Mouse (Mus musculus) hindbrain, embryonic 12.5 days (tissue): ENCODE measurements around the gene Plekha5. TPM values are rescaled to one million over a fixed set of nuclear protein-coding genes. Genes with fewer than 3 reads are reported as not detected.
A peak's percentile ranks its signal among the peaks of the same experiment; 100 is the strongest.

Experiments used
- ATAC-seq: fragments of 200-750 bp; cut with Nextera tagmentation; 2 replicates; pipeline ENCODE4 v1.8.0; 2017; ENCODE audit warnings: moderate TSS enrichment; ENCODE audit not compliant: low FRiP score
- H3K27ac ChIP-seq: fragments of 300-500 bp; sonication (generic); 2 replicates; pipeline ENCODE4 v1.5.1; 2016; ENCODE audit warnings: mild to moderate bottlenecking
- H3K27me3 ChIP-seq: fragments of 300-500 bp; sonication (generic); 2 replicates; pipeline ENCODE4 v1.6.1; 2016; ENCODE audit warnings: mild to moderate bottlenecking
- H3K36me3 ChIP-seq: fragments of 300-500 bp; sonication (generic); 2 replicates; pipeline ENCODE4 v1.6.1; 2016; ENCODE audit warnings: mild to moderate bottlenecking
- H3K4me1 ChIP-seq: fragments of 300-500 bp; sonication (generic); 2 replicates; pipeline ENCODE4 v1.6.1; 2016
- H3K4me2 ChIP-seq: fragments of 300-500 bp; sonication (generic); replicated peaks from 2 replicates; pipeline ENCODE4 v1.6.1; 2016; ENCODE audit warnings: mild to moderate bottlenecking
- H3K4me3 ChIP-seq: fragments of 300-500 bp; sonication (generic); 2 replicates; pipeline ENCODE4 v1.5.1; 2016; ENCODE audit warnings: mild to moderate bottlenecking
- H3K9ac ChIP-seq: fragments of 300-500 bp; sonication (generic); 2 replicates; pipeline ENCODE4 v1.6.1; 2016; ENCODE audit warnings: mild to moderate bottlenecking, moderate library complexity
- H3K9me3 ChIP-seq: fragments of 300-500 bp; sonication (generic); replicated peaks from 2 replicates; pipeline ENCODE4 v1.6.1; 2016; ENCODE audit warnings: mild to moderate bottlenecking
- WGBS: fragments of 180-500 bp; shearing (Covaris S2); methylation state at CpG from one replicate; pipeline ENCODE4 v1.1.7; 2016; 5-methylcytosine and 5-hydroxymethylcytosine counted together
- polyA plus RNA-seq: library from polyadenylated mRNA; unstranded; fragments of >200 nt; fragmentation: Nextera tagmentation; extraction: Ambion mirVana; gene quantifications from 2 replicates; pipeline ENCODE4 v1.2.1, GENCODE M21; 2016

Gene Plekha5
- polyA plus RNA-seq, 1 experiment from 2014 or later, result 49.4 TPM

DNA sequence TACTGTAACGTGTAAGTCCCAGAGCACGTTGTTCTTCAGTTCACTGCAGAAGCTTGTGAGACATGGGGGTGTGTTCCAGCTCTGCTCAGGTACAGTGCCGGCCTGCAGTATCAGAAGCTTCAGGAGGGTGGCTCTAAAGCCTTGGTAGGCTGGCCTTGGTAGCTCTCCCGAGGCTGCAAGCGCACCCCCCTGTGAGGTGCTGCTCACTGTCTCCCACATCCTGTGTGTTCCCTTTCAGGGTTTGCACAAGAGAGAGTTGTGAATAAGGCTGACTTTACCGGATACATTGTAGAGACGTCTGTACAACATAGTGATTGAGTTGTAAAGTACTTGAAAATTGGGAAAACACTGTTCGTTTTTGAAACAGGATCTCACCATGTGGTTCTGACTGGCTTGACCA is 122.2 kb downstream of the Plekha5 start:
- Histone ChIP-seq H3K36me3 (peaks cover 42% of the 10 kb centered on the region), H3K9ac (no peak overlapping the region), H3K4me1 (peaks cover 15% of the 10 kb centered on the region), H3K4me3 (no peak overlapping the region), H3K4me2 (no peak overlapping the region), H3K27me3 (no peaks in the 10 kb centered on the region), H3K9me3 (no peaks in the 10 kb centered on the region), H3K27ac (no peak overlapping the region)
- WGBS, result 87% methylated on average over 8 of the region's 8 CpGs
- ATAC-seq, result no peak

DNA sequence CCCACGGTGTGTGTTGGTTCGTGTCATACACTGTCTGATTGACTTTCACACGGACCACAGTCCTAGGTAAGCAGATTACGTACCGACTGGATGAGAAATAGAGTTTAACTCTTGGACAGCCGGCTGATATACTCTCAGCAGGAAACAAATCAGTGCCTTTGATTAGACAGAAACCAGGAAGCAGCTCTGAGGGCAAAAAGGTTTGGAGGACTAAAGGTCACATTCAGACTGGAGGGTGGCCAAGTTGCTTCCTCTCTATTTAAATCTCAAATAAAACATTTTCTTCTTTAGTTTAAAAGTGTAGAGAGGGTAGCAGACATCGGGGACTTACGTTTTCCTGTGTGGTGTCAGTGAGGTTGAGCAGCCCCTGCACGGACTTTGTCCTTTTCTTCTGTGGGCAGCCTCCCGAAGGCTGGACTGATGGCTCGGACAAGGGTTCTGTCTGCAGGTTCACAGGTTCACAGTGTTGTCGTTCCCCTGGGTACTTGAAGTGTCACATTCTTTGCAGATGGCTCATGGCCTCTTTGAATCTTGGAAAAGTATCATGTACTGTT is 122.9 kb downstream of the Plekha5 start:
- Histone ChIP-seq H3K27me3 (no peaks in the 10 kb centered on the region), H3K9me3 (no peaks in the 10 kb centered on the region), H3K27ac (0 out of 2 replicates have a peak overlapping the region, but pooled peaks have one; percentile 4), H3K9ac (no peak overlapping the region), H3K36me3 (peaks cover 47% of the 10 kb centered on the region), H3K4me2 (no peak overlapping the region), H3K4me3 (no peak overlapping the region), H3K4me1 (peaks cover 15% of the 10 kb centered on the region)
- WGBS, result 64% methylated on average over 12 of the region's 12 CpGs
- no peak for ATAC-seq

DNA sequence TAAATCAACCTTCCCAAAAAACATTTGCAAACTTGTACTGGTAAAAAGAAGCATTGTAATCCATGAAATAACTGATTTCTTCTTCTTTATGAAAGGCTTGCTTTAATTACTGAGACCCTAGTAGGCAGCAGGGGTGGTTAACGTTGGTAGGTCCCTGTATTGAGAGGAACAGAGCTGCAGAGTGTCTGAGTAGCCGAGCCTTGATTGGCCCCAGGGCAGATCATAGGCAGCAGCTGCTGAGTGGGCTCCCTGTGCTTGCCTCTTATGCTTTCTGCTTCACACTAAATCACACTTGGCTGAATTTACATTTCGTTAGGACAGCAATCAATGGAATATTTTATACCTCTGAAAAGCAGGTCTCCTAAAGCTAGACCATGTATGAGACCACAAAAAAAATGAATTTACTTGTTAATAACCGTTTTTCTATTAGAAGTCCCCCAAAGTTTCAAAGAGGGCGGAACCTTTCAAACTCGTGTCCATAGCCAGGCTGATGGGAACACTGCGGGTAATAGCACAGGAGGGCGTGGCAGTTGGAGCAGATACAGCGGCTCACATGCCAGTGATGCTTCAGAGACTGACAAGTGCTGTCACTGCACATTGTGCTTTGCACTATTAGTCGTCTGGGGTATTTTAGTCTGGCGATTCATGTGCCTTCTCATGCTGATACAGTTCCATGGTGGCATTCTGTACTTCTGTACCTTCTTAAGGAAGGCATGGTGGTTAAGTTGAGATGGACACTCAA is 123.5 kb downstream of the Plekha5 start:
- no peaks in the 10 kb centered on the region for H3K9me3 ChIP-seq
- no peak overlapping the region for H3K4me2 ChIP-seq
- ATAC-seq, result peak; percentile 74
- WGBS, result 77% methylated on average over 11 of the region's 11 CpGs
- no peak overlapping the region for H3K9ac ChIP-seq
- no peak overlapping the region for H3K27ac ChIP-seq
- no peak overlapping the region for H3K4me3 ChIP-seq
- H3K36me3 ChIP-seq, result peaks cover 53% of the 10 kb centered on the region
- no peaks in the 10 kb centered on the region for H3K27me3 ChIP-seq
- H3K4me1 ChIP-seq, result peaks cover 15% of the 10 kb centered on the region

DNA sequence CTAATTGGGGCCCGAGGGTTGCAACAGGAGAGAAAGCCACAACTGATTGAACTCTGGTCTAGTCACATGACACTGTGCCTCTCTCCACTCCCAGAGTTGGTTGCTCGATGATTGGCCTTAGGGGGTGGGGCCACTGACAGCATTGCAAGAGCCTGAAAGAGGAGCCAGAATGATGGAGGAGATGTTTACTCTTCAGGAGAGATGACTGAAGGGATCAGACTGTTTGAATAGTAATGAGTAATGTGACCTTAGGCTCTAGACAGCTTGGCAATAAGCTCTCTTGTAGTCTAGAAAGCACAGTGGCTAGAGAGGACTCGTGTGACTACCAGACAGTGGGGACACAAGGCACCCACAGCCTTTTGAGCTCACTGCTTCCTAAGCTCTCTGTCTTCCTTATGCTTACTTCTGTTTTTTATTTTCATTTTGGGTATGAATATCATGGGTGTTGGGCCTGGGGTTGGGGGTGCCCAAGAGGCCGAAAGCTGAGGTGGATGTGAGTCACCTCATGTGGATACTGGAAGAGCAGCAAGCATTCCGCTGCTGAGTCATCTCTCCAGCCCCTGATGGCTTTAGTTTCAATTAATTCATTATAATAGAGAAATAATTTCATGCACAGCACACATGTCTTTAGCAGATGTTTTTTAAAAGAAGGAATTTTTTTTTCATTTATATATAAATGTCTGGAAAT is 124.4 kb downstream of the Plekha5 start:
- Histone ChIP-seq H3K36me3 (peaks cover 60% of the 10 kb centered on the region), H3K9me3 (no peaks in the 10 kb centered on the region), H3K27ac (no peak overlapping the region), H3K4me2 (no peak overlapping the region), H3K4me3 (no peak overlapping the region), H3K4me1 (peaks cover 15% of the 10 kb centered on the region), H3K27me3 (no peaks in the 10 kb centered on the region), H3K9ac (no peak overlapping the region)
- 0 out of 2 replicates have a peak, but pooled peaks have one; percentile 7 for ATAC-seq
- 64% methylated on average over 5 of the region's 5 CpGs for WGBS

DNA sequence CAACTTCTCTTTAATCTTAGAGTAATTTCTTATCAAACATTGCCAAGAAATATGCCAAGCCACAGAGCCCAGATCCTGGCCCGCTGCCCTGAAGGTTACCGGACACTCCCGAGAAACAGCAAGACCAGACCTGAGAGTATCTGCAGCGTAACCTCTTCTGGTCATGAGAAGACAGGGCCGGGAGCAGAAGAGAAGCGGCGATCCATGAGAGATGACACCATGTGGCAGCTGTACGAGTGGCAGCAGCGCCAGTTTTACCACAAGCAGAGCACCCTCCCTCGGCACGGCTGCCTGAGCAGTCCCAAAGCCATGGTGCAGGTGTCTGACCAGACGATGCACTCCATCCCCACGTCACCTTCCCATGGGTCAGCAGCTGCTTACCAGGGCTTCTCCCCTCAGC is 126.9 kb downstream of the Plekha5 start:
- WGBS, result 89% methylated on average over 13 of the region's 13 CpGs
- Histone ChIP-seq H3K4me2 (no peak overlapping the region), H3K27ac (0 out of 2 replicates have a peak overlapping the region, but pooled peaks have one; percentile 4), H3K9me3 (no peaks in the 10 kb centered on the region), H3K4me1 (peaks cover 15% of the 10 kb centered on the region), H3K9ac (no peak overlapping the region), H3K27me3 (no peaks in the 10 kb centered on the region), H3K4me3 (no peak overlapping the region), H3K36me3 (peaks cover 47% of the 10 kb centered on the region)
- no peak for ATAC-seq

DNA sequence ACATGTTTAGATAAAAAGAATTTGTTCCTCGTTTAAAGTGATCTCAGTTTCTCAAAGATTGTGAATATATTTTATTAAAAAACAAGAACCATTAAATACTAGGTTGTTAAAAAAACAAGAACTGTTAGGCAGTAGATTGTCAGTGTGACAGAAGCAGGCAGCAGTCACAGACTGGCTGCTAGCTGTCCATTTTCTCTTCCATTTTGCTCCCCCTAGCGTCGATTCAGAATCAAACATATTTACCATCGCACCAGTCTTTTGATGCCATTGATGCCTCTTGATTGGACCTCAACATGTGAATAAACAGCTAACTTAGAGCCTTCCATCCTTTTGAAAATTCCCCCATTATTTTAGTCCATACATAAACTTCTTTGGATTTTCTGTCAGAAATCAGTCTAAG is 130.4 kb downstream of the Plekha5 start:
- WGBS, result 69% methylated on average over 4 of the region's 4 CpGs
- no peaks in the 10 kb centered on the region for H3K9me3 ChIP-seq
- H3K9ac ChIP-seq, result no peak overlapping the region
- no peak overlapping the region for H3K4me2 ChIP-seq
- no peaks in the 10 kb centered on the region for H3K4me1 ChIP-seq
- no peak overlapping the region for H3K27ac ChIP-seq
- H3K27me3 ChIP-seq, result no peaks in the 10 kb centered on the region
- ATAC-seq, result no peak
- H3K36me3 ChIP-seq, result peaks cover 37% of the 10 kb centered on the region
- no peak overlapping the region for H3K4me3 ChIP-seq

DNA sequence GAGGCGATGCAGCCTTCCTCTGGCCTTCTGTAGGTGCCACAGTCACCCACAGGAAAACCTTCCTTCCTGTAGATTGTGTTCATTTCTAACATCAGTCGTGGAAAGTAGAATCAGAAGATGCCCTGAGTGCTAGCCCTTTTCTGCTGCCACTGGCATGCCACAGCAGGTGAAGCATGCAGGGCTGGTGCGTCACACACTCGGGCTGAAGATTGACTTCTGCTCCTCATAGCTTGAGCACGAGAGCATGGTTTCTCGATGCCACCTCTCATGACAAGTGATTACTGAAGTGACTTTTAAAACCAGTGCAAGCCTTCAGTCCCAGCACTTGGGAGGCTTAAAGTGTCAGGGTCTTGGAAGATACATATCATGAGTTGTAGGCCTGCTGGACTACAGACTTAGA is 135.6 kb downstream of the Plekha5 start:
- H3K27me3 ChIP-seq, result no peaks in the 10 kb centered on the region
- H3K36me3 ChIP-seq, result peaks cover 14% of the 10 kb centered on the region
- no peaks in the 10 kb centered on the region for H3K4me1 ChIP-seq
- no peak overlapping the region for H3K9ac ChIP-seq
- no peak for ATAC-seq
- no peak overlapping the region for H3K4me2 ChIP-seq
- 91% methylated on average over 6 of the region's 6 CpGs for WGBS
- no peak overlapping the region for H3K4me3 ChIP-seq
- H3K27ac ChIP-seq, result no peak overlapping the region
- no peaks in the 10 kb centered on the region for H3K9me3 ChIP-seq

DNA sequence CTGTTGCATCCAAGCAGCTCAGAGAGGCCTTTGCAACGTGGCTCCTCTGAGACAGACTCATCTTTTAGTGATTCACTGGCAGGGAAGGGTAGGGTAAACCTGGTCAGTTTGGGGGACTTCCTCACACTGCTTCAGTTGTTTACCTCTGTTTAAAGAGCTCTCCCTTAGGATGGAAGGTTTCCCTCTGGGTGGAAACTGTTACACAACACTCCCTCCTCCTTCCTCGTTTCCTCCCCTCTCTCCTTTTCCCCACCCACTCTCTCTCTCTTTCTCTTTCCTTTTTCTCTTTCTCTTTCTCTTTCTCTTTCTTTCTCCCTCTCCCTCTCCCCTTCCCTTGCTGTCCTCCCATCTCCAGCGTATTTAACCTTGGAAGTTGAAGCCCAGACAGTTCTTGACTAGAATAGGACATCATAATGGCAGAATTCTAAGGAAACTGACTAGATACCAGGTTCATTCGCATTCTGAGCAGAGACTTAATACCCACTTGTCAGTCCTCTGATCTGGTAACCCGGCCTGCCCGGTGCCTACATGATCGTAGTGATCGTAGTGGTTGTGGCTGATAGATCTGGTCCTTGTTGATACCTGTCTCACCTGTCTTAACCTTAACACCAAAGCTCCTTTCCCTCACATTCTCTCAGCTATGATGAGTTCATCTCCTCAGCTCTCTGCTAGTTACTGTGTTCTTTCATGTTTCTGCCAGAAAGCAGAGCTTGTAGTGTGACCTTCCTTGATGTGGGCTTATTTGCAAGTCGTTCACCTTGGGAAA is 137.5 kb downstream of the Plekha5 start:
- H3K27ac ChIP-seq, result no peak overlapping the region
- H3K4me2 ChIP-seq, result no peak overlapping the region
- H3K27me3 ChIP-seq, result no peaks in the 10 kb centered on the region
- ATAC-seq, result no peak
- H3K4me1 ChIP-seq, result no peaks in the 10 kb centered on the region
- H3K9ac ChIP-seq, result no peak overlapping the region
- 88% methylated on average over 9 of the region's 9 CpGs for WGBS
- no peaks in the 10 kb centered on the region for H3K9me3 ChIP-seq
- no peak overlapping the region for H3K4me3 ChIP-seq
- H3K36me3 ChIP-seq, result peaks cover 16% of the 10 kb centered on the region; the same call in 1 of the 2 replicates

DNA sequence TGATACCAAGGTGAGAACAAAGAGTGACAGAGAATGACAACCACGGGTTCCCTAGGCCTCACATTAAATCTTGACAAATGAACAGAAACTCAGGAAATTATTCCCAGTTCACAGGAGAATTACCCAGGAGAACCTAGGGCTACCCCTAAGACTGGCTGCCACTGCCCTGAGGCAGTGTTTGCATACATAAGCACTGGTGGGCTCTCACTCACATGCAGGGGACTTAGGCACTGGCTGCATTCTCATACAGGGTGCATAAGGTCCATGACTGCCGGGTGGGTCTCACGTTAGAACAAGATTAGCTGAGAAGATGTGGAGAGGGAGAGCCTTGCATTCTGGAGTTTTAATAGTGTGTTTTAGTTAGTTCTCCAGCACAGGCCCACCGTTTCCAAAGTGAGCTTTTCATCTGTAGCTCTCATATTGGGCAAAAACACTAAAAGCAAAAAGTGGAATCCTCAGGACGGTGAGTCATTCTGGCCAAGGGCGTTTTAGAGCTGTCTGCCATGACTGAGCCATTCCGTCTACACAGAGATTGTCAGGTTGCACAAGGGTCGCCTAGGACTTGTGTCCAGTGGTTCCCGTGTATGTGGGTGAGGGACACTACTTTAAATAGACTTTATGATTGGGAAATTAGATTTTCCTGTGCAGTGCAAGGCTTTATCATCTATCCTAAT is 138.2 kb downstream of the Plekha5 start:
- Histone ChIP-seq H3K4me2 (no peak overlapping the region), H3K36me3 (peaks cover 16% of the 10 kb centered on the region; the same call in 1 of the 2 replicates), H3K27me3 (no peaks in the 10 kb centered on the region), H3K9me3 (no peaks in the 10 kb centered on the region), H3K4me1 (no peaks in the 10 kb centered on the region), H3K9ac (no peak overlapping the region), H3K4me3 (no peak overlapping the region), H3K27ac (no peak overlapping the region)
- ATAC-seq, result no peak
- WGBS, result 91% methylated on average over 9 of the region's 9 CpGs

DNA sequence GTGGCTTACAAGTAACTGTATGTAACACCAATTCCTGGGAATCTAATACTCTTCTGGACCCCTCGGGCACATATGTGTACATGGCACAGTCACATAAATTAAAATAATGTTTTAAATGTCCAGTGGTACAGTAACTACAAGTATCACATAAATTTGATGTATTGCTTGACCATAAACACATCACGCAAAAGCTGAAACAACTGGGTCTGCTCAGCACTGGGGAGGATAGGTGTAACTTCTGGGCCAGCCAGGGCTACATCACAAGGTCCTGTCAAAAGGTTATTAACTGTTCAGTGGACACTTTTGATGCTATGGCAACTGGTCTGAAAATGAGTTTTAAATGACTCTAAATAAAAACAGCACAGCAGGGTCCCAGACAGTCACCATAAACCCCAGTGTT is 143.3 kb downstream of the Plekha5 start:
- no peaks in the 10 kb centered on the region for H3K9me3 ChIP-seq
- H3K27ac ChIP-seq, result no peak overlapping the region
- WGBS, result 86% methylated on average over 2 of the region's 2 CpGs
- no peak overlapping the region for H3K9ac ChIP-seq
- no peaks in the 10 kb centered on the region for H3K4me1 ChIP-seq
- no peak overlapping the region for H3K4me2 ChIP-seq
- no peak overlapping the region for H3K4me3 ChIP-seq
- peaks cover 30% of the 10 kb centered on the region for H3K36me3 ChIP-seq
- H3K27me3 ChIP-seq, result no peaks in the 10 kb centered on the region
- ATAC-seq, result no peak

DNA sequence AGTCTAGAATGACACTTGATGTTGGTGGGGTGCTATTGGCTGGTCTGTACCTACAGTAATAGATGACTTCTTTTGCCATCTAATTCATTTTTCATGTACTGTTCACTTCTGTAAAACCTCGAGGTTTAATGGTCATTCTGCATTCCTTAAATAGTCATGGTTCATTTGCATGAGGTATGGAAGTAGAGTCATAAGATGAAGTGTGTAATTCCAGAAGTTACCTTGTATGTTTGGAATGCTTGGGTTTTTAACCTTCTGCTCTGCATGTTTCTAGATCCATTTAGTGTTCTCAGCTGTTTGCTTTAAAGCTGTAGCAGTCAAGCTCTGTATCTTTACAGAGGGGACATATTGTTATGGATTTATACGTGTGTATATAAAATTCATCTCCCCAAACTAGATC is 144.0 kb downstream of the Plekha5 start:
- no peaks in the 10 kb centered on the region for H3K27me3 ChIP-seq
- 76% methylated on average over 2 of the region's 2 CpGs for WGBS

DNA sequence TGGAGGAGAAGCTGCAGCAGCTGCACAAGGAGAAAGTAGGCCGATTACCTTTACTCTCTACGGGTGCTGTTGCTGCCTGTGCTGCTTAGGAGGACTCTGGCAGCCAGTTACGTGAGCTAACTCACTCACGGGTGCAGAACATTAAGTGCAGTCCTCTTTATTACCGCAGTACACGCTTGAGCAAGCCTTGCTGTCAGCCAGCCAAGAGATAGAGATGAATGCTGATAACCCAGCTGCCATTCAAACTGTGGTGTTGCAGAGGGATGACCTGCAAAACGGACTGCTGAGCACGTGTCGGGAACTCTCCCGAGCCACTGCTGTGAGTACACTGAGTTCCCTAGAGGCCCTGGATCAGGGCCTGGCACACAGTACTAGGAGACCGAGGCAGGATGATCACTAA is 146.3 kb downstream of the Plekha5 start:
- no peaks in the 10 kb centered on the region for H3K4me1 ChIP-seq
- 74% methylated on average over 11 of the region's 11 CpGs for WGBS
- no peaks in the 10 kb centered on the region for H3K27me3 ChIP-seq
- no peak overlapping the region for H3K4me3 ChIP-seq
- no peaks in the 10 kb centered on the region for H3K9me3 ChIP-seq
- no peak overlapping the region for H3K9ac ChIP-seq
- no peak overlapping the region for H3K4me2 ChIP-seq
- H3K36me3 ChIP-seq, result peaks cover 50% of the 10 kb centered on the region
- ATAC-seq, result peak; percentile 57
- no peak overlapping the region for H3K27ac ChIP-seq

More for the DNA sequence above, 144.0 kb downstream of the Plekha5 start:
- H3K4me2 ChIP-seq, result no peak overlapping the region
- peaks cover 37% of the 10 kb centered on the region for H3K36me3 ChIP-seq
- H3K9ac ChIP-seq, result no peak overlapping the region
- H3K4me1 ChIP-seq, result no peaks in the 10 kb centered on the region
- ATAC-seq, result no peak
- no peaks in the 10 kb centered on the region for H3K9me3 ChIP-seq
- H3K4me3 ChIP-seq, result no peak overlapping the region
- no peak overlapping the region for H3K27ac ChIP-seq
